Mouse (Mus musculus) neutrophil, adult 65 days (primary cell): ENCODE results near the gene Tlr9. TPM values are rescaled to one million over a fixed set of nuclear protein-coding genes. Genes with fewer than 3 reads are reported as not detected.

Experiments
- total RNA-seq: library from RNA; stranded (reverse); gene quantifications from 2 replicates; pipeline ENCODE4 v1.2.4, GENCODE M21; 2023

Gene Tlr9
- total RNA-seq: 8.3 and 11.3 TPM in 2 replicates

DNA sequence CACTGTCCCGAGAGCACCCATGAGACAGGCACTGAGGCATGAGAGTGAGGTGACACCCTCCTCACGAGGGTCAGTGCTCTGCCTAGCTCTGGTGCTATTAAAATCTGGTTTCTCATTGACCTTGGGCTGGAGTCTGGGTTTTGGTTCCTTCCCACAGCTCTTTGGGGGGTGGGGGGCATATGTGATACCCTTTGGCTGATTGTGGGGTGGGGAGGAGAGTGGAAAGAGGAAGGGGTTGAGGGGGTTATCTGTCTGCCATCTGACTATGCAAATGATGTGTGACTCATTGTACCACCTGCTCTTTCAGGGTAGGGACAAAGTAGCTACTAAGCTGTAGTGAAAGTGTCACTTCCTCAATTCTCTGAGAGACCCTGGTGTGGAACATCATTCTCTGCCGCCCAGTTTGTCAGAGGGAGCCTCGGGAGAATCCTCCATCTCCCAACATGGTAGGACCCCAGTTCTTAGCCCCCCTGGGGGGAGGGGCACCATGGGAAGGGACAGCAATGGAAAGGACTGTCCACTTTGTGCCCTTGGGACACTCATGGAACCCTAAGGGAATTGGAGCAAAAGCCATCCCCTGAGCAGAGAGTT is at the start of gene Tlr9:
Gene Tlr9 (plus strand): TSS at position 338 of the 591 bp plus-strand sequence.

DNA sequence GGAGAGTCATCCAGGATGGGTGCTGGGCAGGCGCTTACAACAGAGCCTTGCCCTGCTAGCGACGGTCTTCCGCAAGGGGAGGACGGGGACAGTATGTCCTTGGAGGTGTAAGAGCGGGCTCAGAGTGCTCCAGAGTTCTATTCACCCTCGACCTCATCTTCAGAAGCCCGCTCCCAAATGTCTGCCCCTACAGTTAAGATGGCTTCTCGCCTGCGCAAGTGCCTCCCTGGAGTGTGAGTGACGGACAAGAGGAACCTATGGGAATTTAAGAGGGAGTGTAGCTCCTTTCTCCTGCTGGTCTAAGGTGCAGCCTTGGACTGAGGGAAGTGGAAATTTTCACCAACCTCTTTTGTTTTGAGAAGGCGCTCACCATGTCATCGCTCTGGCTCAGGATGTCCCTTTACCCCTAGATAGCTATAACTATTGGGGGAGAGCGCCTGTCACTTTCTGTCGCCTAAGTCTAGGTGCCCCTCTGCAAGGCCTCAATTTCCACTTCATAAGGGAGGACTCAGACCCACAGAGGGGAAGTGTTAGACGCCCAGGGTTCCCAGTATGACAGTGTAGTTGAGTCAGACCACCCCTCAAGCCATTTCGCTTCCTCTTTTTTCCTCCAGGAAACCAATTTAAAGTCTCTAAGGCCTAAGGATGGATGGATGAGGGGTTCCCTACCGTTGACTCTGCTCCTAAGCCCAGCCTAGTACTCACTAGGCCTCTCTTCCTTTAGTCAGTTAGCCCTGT is 22.7 kb upstream of the Tlr9 start, which contains the start of gene Ppm1m:
Gene Ppm1m (minus strand): TSS at position 212 of the 738 bp plus-strand sequence.

DNA sequence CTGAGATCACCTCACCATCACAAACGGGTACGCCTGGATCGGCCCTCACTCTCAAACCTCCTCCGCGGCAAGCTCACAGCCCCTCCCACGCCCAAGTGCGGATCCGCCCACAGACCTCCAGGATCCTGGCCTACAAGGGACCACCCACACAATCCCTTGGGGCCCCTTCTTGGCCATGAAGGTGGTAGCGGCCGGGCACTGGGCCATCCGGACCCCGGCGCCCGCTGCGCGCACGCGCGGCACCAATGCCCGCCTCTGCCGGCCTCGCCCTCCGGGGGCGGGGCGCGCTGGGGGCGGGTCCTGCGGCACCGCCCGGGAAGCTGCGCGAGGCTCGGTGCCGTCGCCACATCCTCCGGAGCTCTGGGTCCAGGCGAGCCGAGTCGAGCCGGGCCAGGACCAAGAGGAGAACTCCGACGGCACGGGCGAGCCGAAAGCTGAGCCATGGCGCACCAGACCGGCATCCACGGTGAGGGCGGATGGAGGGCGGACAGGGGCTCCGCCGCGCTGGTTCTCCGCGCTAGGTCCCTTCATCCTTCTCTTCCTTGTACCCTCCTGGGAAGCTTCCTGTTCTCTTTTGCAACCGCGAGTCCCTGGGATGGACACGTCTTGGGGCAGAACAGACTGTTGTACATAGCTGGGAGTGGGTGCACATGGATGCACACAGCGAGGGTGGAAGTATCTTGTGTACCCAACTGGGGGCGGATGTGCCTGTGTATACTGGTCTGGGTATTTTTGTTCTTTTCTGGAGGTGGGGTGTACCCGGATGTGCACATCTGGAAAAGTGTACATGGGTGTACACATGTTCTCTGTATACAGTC is 19.4 kb upstream of the Tlr9 start, which contains the start of gene Twf2:
Gene Twf2 (plus strand): TSS at position 290 of the 818 bp plus-strand sequence.

Other genes starting within 250 kb of the Tlr9 start
- not detected in 2 replicates for gene Col6a4, start 125.8 kb upstream of the Tlr9 start, total RNA-seq
- gene Glyctk, start 64.5 kb upstream of the Tlr9 start, total RNA-seq: 1.0 and 2.0 TPM in 2 replicates
- 63.2 and 64.5 TPM in 2 replicates for gene Wdr82, start 51.7 kb upstream of the Tlr9 start, total RNA-seq
- 119 and 163 TPM in 2 replicates for gene Ppm1m, start 22.9 kb upstream of the Tlr9 start, total RNA-seq
- 159 and 176 TPM in 2 replicates for gene Twf2, start 19.5 kb upstream of the Tlr9 start, total RNA-seq
- gene Alas1, start 26.1 kb downstream of the Tlr9 start, total RNA-seq: 172 and 178 TPM in 2 replicates
- gene Poc1a, start 58.5 kb downstream of the Tlr9 start, total RNA-seq: 11.9 and 16.4 TPM in 2 replicates
- 13.4 and 16.1 TPM in 2 replicates for gene Dusp7, start 146.0 kb downstream of the Tlr9 start, total RNA-seq
- gene Rpl29, start 206.9 kb downstream of the Tlr9 start, total RNA-seq: 169 and 281 TPM in 2 replicates
- gene Acy1, start 215.7 kb downstream of the Tlr9 start, total RNA-seq: 3.3 and 4.2 TPM in 2 replicates
- 0.64 and 1.4 TPM in 2 replicates for gene Abhd14b, start 224.9 kb downstream of the Tlr9 start, total RNA-seq
- 0.44 and 2.3 TPM in 2 replicates for gene Abhd14a, start 225.1 kb downstream of the Tlr9 start, total RNA-seq
- gene Pcbp4, start 230.7 kb downstream of the Tlr9 start, total RNA-seq: 1.1 and 3.5 TPM in 2 replicates
- not detected in 2 replicates for gene Gpr62, start 243.3 kb downstream of the Tlr9 start, total RNA-seq